Mouse (Mus musculus): ENCODE measurements around the gene Lyrm2.

Gene Lyrm2

GRCm38 (mm10) chr4:32799966-32800576 lies at the start of gene Lyrm2:
TSS of gene Lyrm2 (plus strand) at chr4:32800253.
- peak; percentile 73 to 83 for DNase-seq (ENCODE audit: low spot score in 2 of 2)

DNA sequence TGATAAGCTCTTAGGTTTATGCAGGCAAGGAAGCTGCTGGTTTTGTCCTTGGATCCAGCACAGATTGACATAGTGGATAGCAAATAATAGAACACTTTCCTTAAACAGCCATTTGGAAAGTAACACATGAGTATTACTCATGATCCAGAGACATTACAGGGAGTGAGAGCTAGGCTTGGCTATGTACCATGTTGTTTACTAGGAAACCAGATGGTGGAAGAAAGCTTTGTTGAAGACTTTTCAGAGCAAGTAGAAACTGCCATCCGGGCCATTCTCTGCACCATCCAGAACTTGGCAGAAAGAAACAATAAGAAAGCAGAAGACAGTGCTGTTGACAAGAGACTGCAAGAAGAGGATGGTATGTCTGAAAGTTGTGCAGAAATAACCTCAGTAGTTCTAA lies 49.3 kb upstream of the Lyrm2 start:
- DNase-seq (ENCODE audit: low spot score in 2 of 2): no peak

GRCm38 (mm10) chr4:32757430-32757829 lies 42.6 kb upstream of the Lyrm2 start:
- DNase-seq (ENCODE audit: low spot score in 2 of 2): no peak

- DNase-seq (ENCODE audit: low spot score in 2 of 2): no peak
Measured at GRCm38 (mm10) chr4:32767471-32767870, 32.6 kb upstream of the Lyrm2 start.

DNA sequence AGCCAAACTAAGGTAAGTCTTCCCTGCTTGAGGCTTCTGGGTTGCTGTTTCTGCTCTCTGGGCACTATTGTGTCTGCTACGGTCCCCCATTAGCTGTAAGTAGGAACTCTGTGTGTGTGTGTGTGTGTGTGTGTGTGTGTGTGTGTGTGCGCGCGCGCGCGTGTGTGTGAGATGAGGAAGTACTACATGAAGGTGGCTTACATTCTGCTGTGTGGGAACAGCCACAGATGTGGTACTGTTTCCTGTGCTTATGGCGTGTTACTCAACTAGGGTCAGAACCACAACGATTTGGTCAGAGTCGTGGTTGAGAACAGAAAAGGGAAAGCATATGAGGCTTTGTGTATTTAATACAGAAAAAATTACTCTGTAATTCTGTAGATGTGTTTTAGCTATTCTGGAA lies 32.0 kb upstream of the Lyrm2 start:
- no peak for DNase-seq (ENCODE audit: low spot score in 2 of 2)

DNA sequence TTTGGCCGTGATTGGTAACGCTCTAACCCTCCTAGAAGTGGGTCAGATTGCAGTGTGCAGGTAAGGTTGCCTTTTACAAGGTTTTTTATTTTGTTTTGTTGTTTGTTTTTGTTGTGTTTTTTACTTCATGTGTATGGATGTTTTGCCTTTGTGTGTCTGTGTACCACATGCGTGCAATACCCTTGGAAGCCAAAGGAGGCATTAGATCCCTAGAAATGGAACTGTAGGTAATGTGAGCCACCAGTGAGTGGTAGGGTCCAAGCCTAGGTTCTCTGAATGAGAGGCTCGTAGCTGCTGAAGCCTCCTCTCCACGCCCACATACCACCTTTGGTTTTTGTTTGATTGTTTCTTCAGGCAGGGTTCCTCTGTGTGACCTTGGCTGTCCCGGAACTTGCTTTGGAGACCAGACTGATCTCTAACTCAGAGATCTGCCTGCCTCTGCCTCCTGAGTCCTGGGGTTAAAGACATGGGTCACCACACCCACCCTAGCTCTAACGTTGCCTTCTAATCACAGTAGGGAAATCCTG lies 29.7 kb upstream of the Lyrm2 start:
- no peak for DNase-seq (ENCODE audit: low spot score in 2 of 2)

DNA sequence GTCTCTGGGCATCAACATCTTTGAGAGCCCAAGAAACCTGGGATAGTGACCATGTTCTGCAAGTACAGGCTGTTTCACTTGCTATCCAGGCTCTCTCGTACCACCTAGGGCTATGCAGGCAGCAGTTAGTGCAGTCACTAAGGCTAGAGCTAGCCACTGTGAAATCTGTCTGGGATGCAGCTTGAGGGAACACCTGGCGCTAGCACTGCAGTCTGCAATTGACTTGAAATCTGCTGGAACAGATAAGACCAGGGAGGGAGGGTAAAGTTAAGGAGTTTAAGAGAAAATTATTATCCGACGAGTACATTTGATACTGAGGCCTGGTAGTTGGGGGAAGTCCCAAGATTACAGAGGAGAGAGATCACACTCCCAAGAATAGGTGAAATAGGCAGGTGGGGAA lies 20.1 kb upstream of the Lyrm2 start:
- DNase-seq (ENCODE audit: low spot score in 2 of 2): no peak

DNA sequence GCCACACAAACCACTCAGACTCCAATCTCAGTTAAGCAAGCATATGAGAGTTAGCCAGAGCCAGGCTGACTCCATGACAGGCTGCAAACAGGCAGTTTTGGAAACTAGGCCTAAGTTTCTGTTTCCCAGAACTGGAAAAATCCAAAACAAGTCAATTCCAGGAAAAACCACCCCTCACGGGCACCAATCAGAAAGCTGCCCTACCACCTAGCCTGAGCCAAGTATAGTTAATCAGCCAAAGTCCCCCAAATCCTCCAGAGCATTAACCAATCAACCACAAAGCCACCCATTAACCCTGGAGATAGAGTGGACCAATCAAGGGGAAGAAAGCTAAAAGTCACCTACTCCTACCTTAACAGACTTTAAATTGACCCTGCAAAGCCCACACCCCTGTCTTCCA lies 12.9 kb upstream of the Lyrm2 start:
- DNase-seq (ENCODE audit: low spot score in 2 of 2): no peak

DNA sequence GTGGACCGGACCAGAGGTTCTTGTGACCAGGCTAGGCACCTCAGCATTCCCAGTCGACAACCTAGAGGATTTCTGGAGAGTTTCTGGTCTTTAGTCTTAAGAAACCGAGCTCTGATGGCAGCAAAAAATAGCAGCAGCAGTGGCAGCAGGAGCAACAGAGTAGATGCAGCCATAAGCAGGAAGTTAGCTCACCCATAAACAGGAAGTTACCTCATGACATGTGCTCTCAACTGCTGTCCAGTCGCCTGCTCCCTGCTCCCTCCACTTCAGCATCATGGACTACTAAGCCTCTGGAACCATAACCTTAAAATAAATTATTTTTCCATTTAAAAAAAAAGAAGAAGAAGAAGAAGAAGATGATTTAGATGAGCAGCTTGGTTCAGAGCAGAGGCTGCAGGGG lies 11.0 kb upstream of the Lyrm2 start:
- DNase-seq (ENCODE audit: low spot score in 2 of 2): no peak

DNA sequence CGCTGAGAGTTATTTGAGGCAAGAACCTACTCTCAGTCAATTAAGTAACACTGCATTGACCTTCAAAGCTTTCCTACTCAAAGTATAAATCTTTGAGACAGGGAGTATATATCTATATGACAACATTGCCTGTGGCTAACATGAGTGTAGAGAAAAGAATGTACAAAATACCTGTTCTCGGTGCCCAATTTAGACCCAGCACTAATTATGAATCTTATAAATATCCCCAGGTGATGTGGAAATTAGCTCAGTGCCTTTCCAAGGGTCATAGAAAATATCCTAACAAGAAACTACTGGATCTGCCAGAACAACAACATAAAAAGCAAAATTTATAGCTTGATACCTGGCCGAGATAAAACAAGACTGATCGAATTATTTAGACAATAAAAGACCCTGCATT lies 1.1 kb upstream of the Lyrm2 start:
- DNase-seq (ENCODE audit: low spot score in 2 of 2): no peak

- DNase-seq (ENCODE audit: low spot score in 2 of 2): no peak
Measured at GRCm38 (mm10) chr4:32800577-32801170, 621 bp downstream of the Lyrm2 start.

DNA sequence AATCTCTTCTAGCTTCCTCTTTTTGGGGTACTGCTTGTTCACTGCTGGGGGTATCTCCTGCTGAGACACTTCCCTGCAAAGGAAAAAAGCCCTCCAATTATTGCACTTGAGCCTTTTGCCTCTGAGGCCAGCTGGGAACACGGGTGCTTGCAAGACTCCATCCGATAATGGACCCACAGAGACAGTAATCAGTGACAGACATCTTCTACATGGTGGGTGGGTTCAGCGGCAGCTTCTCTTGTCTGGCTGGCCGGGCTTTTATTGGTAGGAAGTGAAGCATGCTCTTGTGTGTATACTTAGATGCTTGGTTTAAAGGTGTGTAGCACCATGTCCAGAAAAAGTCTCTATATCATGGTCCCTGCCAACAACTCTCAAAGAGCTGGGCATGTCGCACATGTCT lies 17.4 kb downstream of the Lyrm2 start:
- DNase-seq (ENCODE audit: low spot score in 2 of 2): no peak

GRCm38 (mm10) chr4:32820676-32821075 lies 20.6 kb downstream of the Lyrm2 start:
- no peak for DNase-seq (ENCODE audit: low spot score in 2 of 2)

DNA sequence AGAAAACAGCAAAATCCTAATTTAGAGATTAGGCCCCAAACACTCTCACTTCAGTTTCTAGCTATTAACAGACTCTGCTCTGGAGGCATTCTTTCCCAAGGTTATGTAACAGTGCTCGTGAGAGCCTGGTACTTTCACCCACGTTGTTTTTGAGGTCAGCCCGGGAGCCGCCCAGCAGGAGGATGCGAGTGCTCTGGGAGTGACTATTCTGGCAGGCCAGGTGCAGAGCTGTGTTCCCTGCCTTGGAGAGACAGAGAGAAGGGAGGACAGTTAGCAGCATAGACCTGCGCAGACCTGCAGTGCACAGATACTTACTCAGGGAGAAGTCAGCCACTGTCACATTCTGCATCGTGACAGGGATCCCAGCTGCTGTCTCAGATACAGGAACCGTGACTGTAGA lies 24.2 kb downstream of the Lyrm2 start:
- no peak for DNase-seq (ENCODE audit: low spot score in 2 of 2)

DNA sequence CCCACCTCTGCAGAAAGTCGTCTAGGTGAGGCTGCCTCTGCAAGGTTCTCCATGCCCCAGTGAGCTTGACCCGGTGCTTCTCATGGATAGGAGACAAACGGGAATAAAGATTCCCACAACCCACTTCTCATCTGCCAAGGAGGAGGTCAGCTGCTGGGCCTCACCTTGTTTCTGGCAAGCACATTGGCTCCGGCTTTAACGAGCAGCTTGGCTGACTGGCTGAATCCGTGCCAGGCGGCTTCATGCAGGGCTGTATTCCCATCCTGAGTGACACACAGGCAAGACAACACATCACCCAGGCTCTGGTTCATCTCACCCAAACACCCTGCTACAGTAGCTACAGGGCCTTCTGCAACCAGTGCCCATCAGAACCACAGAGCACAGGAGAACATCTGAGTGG lies 26.9 kb downstream of the Lyrm2 start:
- no peak for DNase-seq (ENCODE audit: low spot score in 2 of 2)

GRCm38 (mm10) chr4:32828385-32829077 lies 28.5 kb downstream of the Lyrm2 start:
- no peak for DNase-seq (ENCODE audit: low spot score in 2 of 2)

DNA sequence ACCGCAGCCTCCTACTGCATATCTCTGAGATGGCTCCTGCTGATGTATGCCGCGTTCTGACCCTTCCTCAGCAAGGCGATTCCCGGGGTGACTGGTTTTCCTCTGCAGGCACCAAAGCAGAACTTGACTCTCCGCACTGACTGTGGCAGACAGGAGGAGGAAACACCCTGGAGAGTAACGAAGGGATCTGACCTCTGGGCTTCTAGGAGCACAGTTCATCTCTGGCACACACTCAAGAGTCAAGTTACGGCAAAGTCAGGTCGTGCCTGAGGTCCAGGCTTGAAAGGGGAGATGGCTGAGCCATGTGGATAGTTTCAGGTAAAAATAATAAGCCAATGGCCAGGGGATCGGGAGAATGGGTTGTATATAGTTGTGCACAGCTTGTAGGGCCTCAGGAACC lies 29.3 kb downstream of the Lyrm2 start:
- no peak for DNase-seq (ENCODE audit: low spot score in 2 of 2)

DNA sequence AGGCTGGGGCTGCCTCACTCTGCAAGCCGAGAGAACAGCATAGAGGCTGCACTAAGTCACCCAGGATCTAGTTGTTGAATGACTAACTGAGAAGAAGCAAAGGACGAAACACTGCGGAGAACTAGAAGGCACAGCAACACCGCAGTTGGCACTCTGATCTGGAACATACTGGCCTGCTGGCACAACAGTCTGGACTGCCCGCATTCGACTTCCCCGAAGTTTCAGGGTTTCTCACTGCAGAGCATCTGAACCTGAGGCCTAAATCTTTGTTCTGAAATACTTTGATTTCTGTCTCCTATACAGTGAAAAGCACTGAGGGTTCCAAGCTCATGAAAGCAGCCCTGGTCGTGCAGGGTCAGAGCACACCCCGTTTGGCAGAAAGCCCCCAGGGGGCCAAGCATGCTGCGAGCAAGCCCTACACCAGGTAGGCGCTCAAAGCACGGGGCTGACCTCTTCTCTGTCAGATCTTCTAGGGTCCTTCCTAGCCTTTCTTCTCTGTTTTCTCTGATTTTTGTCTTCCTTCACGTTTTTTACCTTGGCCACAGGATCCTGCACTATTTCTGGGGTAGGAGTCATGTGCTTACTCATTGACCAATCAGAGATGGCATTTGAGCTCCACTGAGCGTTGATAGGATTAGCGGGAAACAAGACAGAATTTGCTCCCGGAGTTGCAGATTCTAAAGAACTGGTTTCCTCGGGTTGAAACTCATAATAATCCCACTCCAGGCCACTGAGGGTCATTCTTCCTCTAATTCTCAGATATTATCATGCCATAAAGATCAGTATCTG lies 33.6 kb downstream of the Lyrm2 start:
- no peak for DNase-seq (ENCODE audit: low spot score in 2 of 2)

GRCm38 (mm10) chr4:32834541-32834940 lies 34.5 kb downstream of the Lyrm2 start:
- no peak for DNase-seq (ENCODE audit: low spot score in 2 of 2)

GRCm38 (mm10) chr4:32836071-32836470 lies 36.0 kb downstream of the Lyrm2 start:
- DNase-seq (ENCODE audit: low spot score in 2 of 2): no peak

- DNase-seq (ENCODE audit: low spot score in 2 of 2): no peak
Measured at GRCm38 (mm10) chr4:32838401-32838800, 38.3 kb downstream of the Lyrm2 start.

Data from urinary bladder, postnatal 36 days (tissue).